Mouse (Mus musculus) heart, adult 9 months (tissue): ENCODE measurements around the gene Ankef1.

Experiments used
- DNase-seq, 2 experiments: peaks; one replicate each; pipeline ENCODE4 v3.0.0; 2022; ENCODE audit warnings: low spot score in 2 of 2

The Ankef1 gene

GRCm38 (mm10) chr2:136600651-136601170, 99.0 kb downstream of the Ankef1 start:
- DNase-seq: peak in 1 of 2 experiments; percentile 6

GRCm38 (mm10) chr2:136601206-136601605, 99.5 kb downstream of the Ankef1 start:
- DNase-seq: no peak
